ENCODE assay signal across 16 mouse cellular contexts in the genomic region with DNA sequence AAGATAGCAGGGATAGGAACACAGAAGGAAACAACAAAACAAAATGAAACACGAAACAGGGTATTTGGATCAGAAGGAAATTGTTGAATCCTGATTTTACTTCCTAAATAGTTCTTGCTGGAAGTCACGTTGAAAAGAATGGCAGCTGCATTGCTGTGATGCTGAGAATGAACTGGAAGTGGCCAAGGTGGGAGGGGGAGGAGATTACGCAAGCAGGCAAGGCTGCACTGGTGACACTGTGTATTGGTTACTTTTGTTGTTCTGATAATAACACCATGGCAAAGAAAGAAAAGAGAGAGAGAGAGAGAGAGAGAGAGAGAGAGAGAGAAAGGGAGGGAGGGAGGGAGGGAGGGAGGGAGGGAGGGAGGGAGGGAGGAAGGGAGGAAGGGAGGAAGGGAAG.
"Had no signal": no experiment of that assay in that cellular context is flagged by ENCODE, and none has a peak within 500 bp of the region (broad histone marks: within the 10 kb centered on the region; RNA-seq: fewer than 3 reads in every experiment).

No protein-coding gene starts in this region.

- H3K9ac ChIP-seq: neural tube, embryonic 13.5 days; neural tube, embryonic 15.5 days; stomach, embryonic 15.5 days had no signal

- H3K27ac ChIP-seq: neural tube, embryonic 13.5 days; neural tube, embryonic 15.5 days; stomach, embryonic 15.5 days; stomach, postnatal 0 days had no signal

- DNase-seq: retina, postnatal 1 day; right cerebral cortex, adult 18-20 months; right cerebral cortex, postnatal 14 days; right cerebral cortex, postnatal 25 days; right cerebral cortex, postnatal 4 days; spleen, adult 18-20 months; thymus, adult 18-20 months; thymus, adult 2 months; thymus, postnatal 14 days; thymus, postnatal 25 days; thymus, postnatal 36 days; thymus, postnatal 4 days had no signal

- H3K4me3 ChIP-seq: neural tube, embryonic 13.5 days; neural tube, embryonic 15.5 days; stomach, embryonic 15.5 days had no signal

- H3K9me3 ChIP-seq: neural tube, embryonic 15.5 days; stomach, embryonic 15.5 days had no signal

- H3K4me2 ChIP-seq: neural tube, embryonic 13.5 days; neural tube, embryonic 15.5 days; stomach, embryonic 15.5 days had no signal

- H3K4me1 ChIP-seq: neural tube, embryonic 13.5 days; neural tube, embryonic 15.5 days; stomach, embryonic 15.5 days had no signal

- H3K27me3 ChIP-seq: neural tube, embryonic 13.5 days; neural tube, embryonic 15.5 days; stomach, embryonic 15.5 days had no signal

- H3K36me3 ChIP-seq: neural tube, embryonic 15.5 days; stomach, embryonic 15.5 days had no signal
